Mouse (Mus musculus) lung, postnatal 14 days (tissue): ENCODE results near the gene Mcts2.

Experiments used
- DNase-seq: peaks from one replicate; pipeline ENCODE4 v3.0.0; 2021

Mcts2 gene

GRCm38 (mm10) chr2:152726751-152727335, 40.0 kb downstream of the Mcts2 start:
- no peak for DNase-seq

DNA sequence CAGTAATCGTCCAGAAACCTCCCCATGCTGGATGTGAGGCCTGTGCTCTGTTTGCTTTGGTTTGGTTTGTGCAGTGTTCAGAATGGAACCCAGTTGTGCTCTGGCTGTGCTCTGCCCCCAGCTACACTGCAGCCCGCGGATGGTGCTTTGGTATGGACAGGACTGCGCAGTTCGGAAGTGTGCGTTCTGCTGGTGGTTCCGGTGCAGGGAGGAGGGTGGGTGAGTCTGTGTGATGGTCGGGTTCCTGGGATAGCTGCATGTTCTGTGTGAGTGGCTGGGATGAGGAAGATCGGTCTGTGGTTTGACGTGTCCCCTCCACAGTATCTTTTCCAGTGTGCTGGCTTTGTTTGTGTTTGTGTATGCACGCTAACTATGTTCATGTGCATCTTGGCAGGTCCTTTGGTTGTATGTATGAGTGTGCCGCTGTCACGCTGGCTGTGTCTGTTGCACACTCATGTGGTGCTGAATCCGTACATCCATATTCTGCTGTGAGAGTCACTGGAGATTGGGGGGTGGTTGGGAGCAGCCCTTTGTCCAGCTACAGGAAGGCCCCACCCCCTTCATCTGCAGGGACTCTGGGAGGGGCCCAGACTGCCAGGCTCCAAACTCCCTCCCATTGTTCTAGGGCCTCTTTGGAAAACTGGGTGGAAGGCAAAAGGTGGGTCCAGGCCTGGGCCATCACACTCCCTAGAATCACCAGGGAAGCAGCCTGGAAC, 41.1 kb downstream of the Mcts2 start:
- DNase-seq, result peak; percentile 59

DNA sequence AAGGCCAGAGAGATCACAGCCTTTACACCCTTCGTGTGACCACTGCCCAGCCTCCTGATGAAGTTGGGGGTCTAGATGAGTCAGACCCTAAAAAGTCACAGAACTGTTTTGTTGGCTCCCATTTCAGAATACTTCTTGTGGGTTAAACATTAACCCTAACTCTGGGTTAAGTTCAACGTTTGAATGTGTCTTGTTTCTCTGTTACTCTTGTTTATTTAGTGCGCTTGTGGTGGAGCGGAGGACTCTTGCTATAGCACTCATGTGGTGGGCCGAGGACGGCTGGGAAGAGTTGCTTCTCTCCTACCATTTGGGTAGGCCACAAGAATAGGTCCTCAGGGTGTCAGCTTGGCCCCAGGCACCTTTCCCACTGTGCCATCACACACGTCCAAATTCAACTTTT, 41.8 kb downstream of the Mcts2 start:
- no peak for DNase-seq

GRCm38 (mm10) chr2:152729013-152729635, 42.3 kb downstream of the Mcts2 start:
- no peak for DNase-seq

- DNase-seq, result peak; percentile 57
These were observed 42.8 kb downstream of the Mcts2 start for GRCm38 (mm10) chr2:152729636-152730020.

DNA sequence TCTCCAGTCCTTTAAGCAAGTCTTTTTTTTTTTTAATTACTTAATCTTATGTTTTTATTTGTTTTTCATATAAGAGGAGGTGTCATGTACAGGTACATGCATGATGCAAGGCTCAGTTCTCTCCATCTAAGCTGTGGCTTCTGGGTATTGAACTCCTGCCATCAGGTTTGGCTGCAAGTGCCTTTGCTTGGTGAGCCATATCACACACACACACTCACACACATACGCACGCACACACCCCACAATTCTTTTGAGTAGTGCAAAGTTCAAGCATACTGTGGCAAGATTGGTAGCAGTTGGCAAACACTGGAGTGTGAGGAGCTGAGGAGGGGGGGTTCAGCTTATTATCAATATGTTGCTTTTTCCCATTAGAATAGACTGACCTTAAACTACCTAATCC, 46.4 kb downstream of the Mcts2 start:
- DNase-seq, result no peak

DNA sequence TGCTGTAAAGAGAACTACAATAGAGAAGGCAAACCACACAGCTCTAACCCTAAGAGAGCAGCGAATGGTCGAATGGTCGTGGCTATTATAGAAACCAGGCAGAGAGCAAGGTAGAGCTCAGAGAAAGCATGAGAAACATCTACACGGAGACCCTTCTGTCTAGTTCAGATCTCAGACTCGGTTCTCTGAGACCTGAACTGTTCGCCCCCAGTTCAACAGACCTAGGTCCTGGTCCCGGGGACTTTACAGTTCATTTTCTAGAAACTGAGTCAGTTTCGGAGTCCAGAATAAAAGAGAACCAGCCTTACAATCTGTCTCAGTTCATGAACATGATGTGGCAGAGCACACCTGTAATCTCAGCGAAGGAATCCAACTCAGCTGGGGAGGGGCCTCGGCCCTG, 47.7 kb downstream of the Mcts2 start:
- no peak for DNase-seq

DNA sequence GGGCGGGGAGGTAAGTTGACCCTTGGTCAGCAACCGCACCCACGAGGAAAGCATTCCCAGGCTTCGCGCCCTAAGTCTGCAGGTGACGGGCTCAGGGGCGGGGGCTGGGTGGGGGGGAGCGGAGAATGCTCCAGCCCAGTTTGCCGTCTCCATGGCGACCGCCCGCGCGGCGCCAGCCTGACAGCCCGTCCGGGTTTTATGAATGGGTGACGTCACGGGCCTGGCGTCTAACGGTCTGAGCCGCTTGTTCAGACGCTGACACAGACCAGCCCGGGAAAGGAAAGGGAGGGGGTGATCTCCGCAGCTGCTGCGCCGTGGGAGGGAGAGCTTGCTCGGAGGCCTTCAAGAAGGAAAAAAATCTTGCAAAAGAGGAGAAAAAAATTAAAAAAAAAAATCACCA, 48.1 kb downstream of the Mcts2 start:
- DNase-seq, result peak; percentile 96

- peak; percentile 91 for DNase-seq
These were observed 49.3 kb downstream of the Mcts2 start, which contains the start of gene Id1 for GRCm38 (mm10) chr2:152736090-152736601. Gene Id1 (plus strand): TSS chr2:152736251.

DNA sequence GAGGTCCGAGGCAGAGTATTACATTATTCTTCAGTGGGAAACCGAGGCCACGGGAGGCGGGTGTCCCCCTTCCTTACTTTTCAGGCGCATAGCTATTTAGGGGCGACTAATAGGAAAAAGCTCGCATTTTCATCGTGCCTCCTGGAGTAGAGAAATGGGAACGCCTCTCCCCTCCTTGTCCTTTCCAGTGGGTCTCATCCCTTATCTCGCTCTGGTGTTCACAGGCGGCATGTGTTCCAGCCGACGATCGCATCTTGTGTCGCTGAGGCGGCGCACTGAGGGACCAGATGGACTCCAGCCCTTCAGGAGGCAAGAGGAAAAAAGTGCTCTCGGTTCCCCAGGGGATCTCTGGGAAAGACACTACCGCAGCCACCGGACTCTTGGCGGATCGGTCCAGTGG, 49.9 kb downstream of the Mcts2 start:
- no peak for DNase-seq
